Mouse (Mus musculus) heart, embryonic 15.5 days (tissue): Measurements from ENCODE around the gene Slc25a53. TPM values are rescaled to one million over a fixed set of nuclear protein-coding genes. Genes with fewer than 3 reads are reported as not detected.

Experiments used
- ATAC-seq: fragments of 200-750 bp; cut with Nextera tagmentation; replicated peaks from 2 replicates; pipeline ENCODE4 v1.8.0; 2017; ENCODE audit warnings: low read depth, moderate TSS enrichment; ENCODE audit not compliant: insufficient number of reproducible peaks, insufficient read depth, low FRiP score
- H3K27ac ChIP-seq: fragments of 300-500 bp; sonication (generic); 2 replicates; pipeline ENCODE4 v1.5.1; 2015; ENCODE audit warnings: mild to moderate bottlenecking, inconsistent platforms
- H3K27me3 ChIP-seq: fragments of 300-500 bp; sonication (generic); 2 replicates; pipeline ENCODE4 v1.6.1; 2015; ENCODE audit warnings: inconsistent platforms
- H3K36me3 ChIP-seq: fragments of 300-500 bp; sonication (generic); 2 replicates; pipeline ENCODE4 v1.6.1; 2015; ENCODE audit warnings: mild to moderate bottlenecking, inconsistent platforms
- H3K4me1 ChIP-seq: fragments of 300-500 bp; sonication (generic); replicated peaks from 2 replicates; pipeline ENCODE4 v1.6.1; 2015; ENCODE audit warnings: inconsistent platforms
- H3K4me2 ChIP-seq: fragments of 300-500 bp; sonication (generic); 2 replicates; pipeline ENCODE4 v1.6.1; 2015; ENCODE audit warnings: inconsistent platforms, mild to moderate bottlenecking, moderate library complexity
- H3K4me3 ChIP-seq: fragments of 300-500 bp; sonication (generic); 2 replicates; pipeline ENCODE4 v1.5.1; 2015; ENCODE audit warnings: mild to moderate bottlenecking, inconsistent platforms
- H3K9ac ChIP-seq: fragments of 300-500 bp; sonication (generic); 2 replicates; pipeline ENCODE4 v1.6.1; 2015; ENCODE audit warnings: mild to moderate bottlenecking, inconsistent platforms
- H3K9me3 ChIP-seq: fragments of 300-500 bp; sonication (generic); replicated peaks from 2 replicates; pipeline ENCODE4 v1.6.1; 2016; ENCODE audit warnings: inconsistent platforms
- WGBS: fragments of 180-500 bp; shearing (Covaris S2); methylation state at CpG from one replicate; pipeline ENCODE4 v1.1.7; 2015; ENCODE audit warnings: mixed read lengths; 5-methylcytosine and 5-hydroxymethylcytosine counted together
- polyA plus RNA-seq: library from polyadenylated mRNA; unstranded; fragments of >200 nt; fragmentation: Nextera tagmentation; extraction: Ambion mirVana; gene quantifications from 2 replicates; pipeline ENCODE4 v1.2.1, GENCODE M21; 2015

The Slc25a53 gene
- polyA plus RNA-seq = 4.9 and 6.5 TPM in 2 replicates

GRCm38 (mm10) chrX:137038000-137038483, at the start of gene Slc25a53:
Gene Slc25a53 (minus strand): TSS chrX:137038302.
- Histone ChIP-seq H3K27me3 (no peaks in the 10 kb centered on the region), H3K4me1 (no peaks in the 10 kb centered on the region), H3K4me2 (peak within 1 kb of the TSS; percentile 64), H3K4me3 (peak within 1 kb of the TSS; percentile 66), H3K36me3 (no peaks in the 10 kb centered on the region), H3K9me3 (no peaks in the 10 kb centered on the region), H3K27ac (peak within 1 kb of the TSS; percentile 90), H3K9ac (peak within 1 kb of the TSS; percentile 64)
- ATAC-seq = peak; percentile 91
- WGBS = 20% methylated on average over 31 of the region's 31 CpGs

GRCm38 (mm10) chrX:137063202-137063601, 25.1 kb upstream of the Slc25a53 start:
- H3K36me3 ChIP-seq = no peaks in the 10 kb centered on the region
- no peaks in the 10 kb centered on the region for H3K9me3 ChIP-seq
- H3K27me3 ChIP-seq = no peaks in the 10 kb centered on the region
- no peak for ATAC-seq
- no peak overlapping the region for H3K4me3 ChIP-seq
- no peak overlapping the region for H3K27ac ChIP-seq
- no peak overlapping the region for H3K4me2 ChIP-seq
- H3K4me1 ChIP-seq = no peaks in the 10 kb centered on the region
- H3K9ac ChIP-seq = no peak overlapping the region
- WGBS = 55% methylated on average over 9 of the region's 9 CpGs

- Histone ChIP-seq H3K4me2 (peak within 1 kb of the TSS; percentile 74), H3K9ac (peak within 1 kb of the TSS; percentile 71), H3K36me3 (no peaks in the 10 kb centered on the region), H3K4me3 (peak within 1 kb of the TSS; percentile 79), H3K4me1 (no peaks in the 10 kb centered on the region), H3K27ac (peak within 1 kb of the TSS; percentile 54; the same call in 1 of the 2 replicates), H3K9me3 (no peaks in the 10 kb centered on the region), H3K27me3 (no peaks in the 10 kb centered on the region)
- peak; percentile 93 for ATAC-seq
- WGBS = 6% methylated on average over 49 of the region's 62 CpGs
Observed at GRCm38 (mm10) chrX:137049425-137050225, 11.5 kb upstream of the Slc25a53 start, which contains the start of gene Fam199x. Gene Fam199x (plus strand): TSS chrX:137049594.

- H3K4me1 ChIP-seq = no peaks in the 10 kb centered on the region
- 17% methylated on average over 9 of the region's 11 CpGs for WGBS
- H3K9ac ChIP-seq = 0 out of 2 replicates have a peak overlapping the region, but pooled peaks have one; percentile 71
- peak overlapping the region; percentile 74 for H3K4me2 ChIP-seq
- H3K4me3 ChIP-seq = peak overlapping the region; percentile 79
- ATAC-seq = no peak
- no peaks in the 10 kb centered on the region for H3K36me3 ChIP-seq
- H3K9me3 ChIP-seq = no peaks in the 10 kb centered on the region
- no peaks in the 10 kb centered on the region for H3K27me3 ChIP-seq
- no peak overlapping the region for H3K27ac ChIP-seq
Observed at GRCm38 (mm10) chrX:137049060-137049424, 10.9 kb upstream of the Slc25a53 start.

GRCm38 (mm10) chrX:137038502-137038901, 400 bp upstream of the Slc25a53 start:
- Histone ChIP-seq H3K4me2 (peak overlapping the region; percentile 57), H3K27ac (peak overlapping the region; percentile 90; the same call in 1 of the 2 replicates), H3K4me1 (no peaks in the 10 kb centered on the region), H3K27me3 (no peaks in the 10 kb centered on the region), H3K9me3 (no peaks in the 10 kb centered on the region), H3K4me3 (peak overlapping the region; percentile 66), H3K36me3 (no peaks in the 10 kb centered on the region), H3K9ac (peak overlapping the region; percentile 64)
- ATAC-seq = no peak
- WGBS = 35% methylated on average over 7 of the region's 7 CpGs

- Histone ChIP-seq H3K4me3 (peak overlapping the region; percentile 66), H3K4me1 (no peaks in the 10 kb centered on the region), H3K27ac (peak overlapping the region; percentile 90; the same call in 1 of the 2 replicates), H3K9me3 (no peaks in the 10 kb centered on the region), H3K4me2 (peak overlapping the region; percentile 64), H3K27me3 (no peaks in the 10 kb centered on the region), H3K36me3 (no peaks in the 10 kb centered on the region), H3K9ac (peak overlapping the region; percentile 64)
- no peak for ATAC-seq
- WGBS = 16% methylated on average over 12 of the region's 12 CpGs
Observed at GRCm38 (mm10) chrX:137037470-137037999, 567 bp downstream of the Slc25a53 start.

- Histone ChIP-seq H3K9me3 (no peaks in the 10 kb centered on the region), H3K27ac (no peak overlapping the region), H3K27me3 (no peaks in the 10 kb centered on the region), H3K36me3 (no peaks in the 10 kb centered on the region), H3K4me3 (no peak overlapping the region), H3K4me2 (no peak overlapping the region), H3K9ac (no peak overlapping the region), H3K4me1 (no peaks in the 10 kb centered on the region)
- ATAC-seq = no peak
- WGBS = 59% methylated on average over 4 of the region's 4 CpGs
Observed at GRCm38 (mm10) chrX:137034322-137034721, 3.8 kb downstream of the Slc25a53 start.

GRCm38 (mm10) chrX:137031726-137032125, 6.4 kb downstream of the Slc25a53 start:
- Histone ChIP-seq H3K9ac (no peak overlapping the region), H3K9me3 (no peaks in the 10 kb centered on the region), H3K4me3 (no peak overlapping the region), H3K27me3 (no peaks in the 10 kb centered on the region), H3K4me1 (no peaks in the 10 kb centered on the region), H3K4me2 (no peak overlapping the region), H3K36me3 (no peaks in the 10 kb centered on the region), H3K27ac (no peak overlapping the region)
- WGBS = 85% methylated on average over 5 of the region's 5 CpGs
- ATAC-seq = no peak

- Histone ChIP-seq H3K36me3 (no peaks in the 10 kb centered on the region), H3K27me3 (no peaks in the 10 kb centered on the region), H3K9ac (no peak overlapping the region), H3K4me1 (no peaks in the 10 kb centered on the region), H3K4me3 (no peak overlapping the region), H3K27ac (no peak overlapping the region), H3K9me3 (no peaks in the 10 kb centered on the region), H3K4me2 (no peak overlapping the region)
- WGBS = 88% methylated on average over 8 of the region's 8 CpGs
- no peak for ATAC-seq
Observed at GRCm38 (mm10) chrX:137030916-137031315, 7.2 kb downstream of the Slc25a53 start.

- 25% methylated on average over 1 of the region's 1 CpGs for WGBS
- Histone ChIP-seq H3K27ac (no peak overlapping the region), H3K4me2 (no peak overlapping the region), H3K4me1 (no peaks in the 10 kb centered on the region), H3K9me3 (no peaks in the 10 kb centered on the region), H3K9ac (no peak overlapping the region), H3K4me3 (no peak overlapping the region), H3K36me3 (no peaks in the 10 kb centered on the region), H3K27me3 (no peaks in the 10 kb centered on the region)
- ATAC-seq = no peak
Observed at GRCm38 (mm10) chrX:137019310-137019709, 18.8 kb downstream of the Slc25a53 start.

GRCm38 (mm10) chrX:137017668-137018067, 20.4 kb downstream of the Slc25a53 start:
- Histone ChIP-seq H3K4me1 (no peaks in the 10 kb centered on the region), H3K4me2 (no peak overlapping the region), H3K27ac (no peak overlapping the region), H3K9ac (no peak overlapping the region), H3K27me3 (no peaks in the 10 kb centered on the region), H3K4me3 (no peak overlapping the region), H3K9me3 (no peaks in the 10 kb centered on the region), H3K36me3 (no peaks in the 10 kb centered on the region)
- ATAC-seq = no peak
- 71% methylated on average over 1 of the region's 1 CpGs for WGBS
